Mouse (Mus musculus) limb, embryonic 10.5 days (tissue): ENCODE data around the gene Stat5b. TPM values are rescaled to one million over a fixed set of nuclear protein-coding genes. Genes with fewer than 3 reads are reported as not detected.

Experiments used
- DNase-seq: peaks from one replicate; pipeline ENCODE4 v3.0.0-alpha.2; 2017; ENCODE audit warnings: low spot score
- H3K27ac ChIP-seq: fragments of 300-500 bp; sonication (generic); 2 replicates; pipeline ENCODE4 v1.5.1; 2016; ENCODE audit warnings: mild to moderate bottlenecking
- H3K27me3 ChIP-seq: fragments of 300-500 bp; sonication (generic); 2 replicates; pipeline ENCODE4 v1.6.1; 2016; ENCODE audit warnings: low read depth, mild to moderate bottlenecking; ENCODE audit not compliant: poor library complexity, severe bottlenecking
- H3K36me3 ChIP-seq: fragments of 300-500 bp; sonication (generic); 2 replicates; pipeline ENCODE4 v1.6.1; 2016; ENCODE audit warnings: mild to moderate bottlenecking, moderate library complexity
- H3K4me1 ChIP-seq: fragments of 300-500 bp; sonication (generic); 2 replicates; pipeline ENCODE4 v1.6.1; 2016
- H3K4me3 ChIP-seq: fragments of 300-500 bp; sonication (generic); 2 replicates; pipeline ENCODE4 v1.5.1; 2016; ENCODE audit warnings: mild to moderate bottlenecking, moderate library complexity
- H3K9me3 ChIP-seq: fragments of 300-500 bp; sonication (generic); replicated peaks from 2 replicates; pipeline ENCODE4 v1.6.1; 2016; ENCODE audit warnings: mild to moderate bottlenecking
- WGBS: fragments of 180-500 bp; shearing (Covaris S2); methylation state at CpG from one replicate; pipeline ENCODE4 v1.1.7; 2016; 5-methylcytosine and 5-hydroxymethylcytosine counted together
- polyA plus RNA-seq: library from polyadenylated mRNA; unstranded; fragments of >200 nt; fragmentation: Nextera tagmentation; extraction: Ambion mirVana; gene quantifications from 2 replicates; pipeline ENCODE4 v1.2.1, GENCODE M21; 2016

Gene Stat5b
- polyA plus RNA-seq, 1 experiment from 2014 or later = 15.6 TPM

DNA sequence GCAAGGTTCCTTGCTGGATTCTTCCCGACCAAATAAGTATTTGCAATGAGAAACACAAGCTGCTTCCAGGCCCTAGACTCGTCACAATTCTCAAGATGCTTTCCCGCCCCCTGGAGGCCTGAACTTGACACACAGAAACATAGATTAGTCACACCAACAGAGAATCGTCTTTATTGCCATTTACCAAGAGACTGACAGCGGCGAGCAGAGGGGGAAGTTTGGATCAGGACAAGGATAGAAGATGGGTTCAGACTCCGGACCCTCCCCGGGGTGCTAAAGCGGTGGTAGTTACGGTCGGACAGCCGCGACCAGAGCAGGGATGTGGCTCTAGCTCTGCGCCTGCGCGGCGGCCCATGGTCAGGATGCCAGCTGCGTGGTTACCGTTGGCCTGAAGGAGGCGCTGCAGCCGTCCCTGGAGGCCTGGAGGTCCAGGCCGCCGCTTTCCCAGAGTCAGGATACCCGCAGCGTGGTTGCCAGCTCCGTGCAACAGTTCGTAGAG, 88.9 kb downstream of the Stat5b start:
- H3K4me3 ChIP-seq = peak overlapping the region; percentile 56
- H3K9me3 ChIP-seq = no peaks in the 10 kb centered on the region
- peak overlapping the region; percentile 11; the same call in 1 of the 2 replicates for H3K27ac ChIP-seq
- peaks cover 24% of the 10 kb centered on the region for H3K4me1 ChIP-seq
- peaks cover 64% of the 10 kb centered on the region for H3K27me3 ChIP-seq
- WGBS = 1% methylated on average over 27 of the region's 27 CpGs
- no peaks in the 10 kb centered on the region for H3K36me3 ChIP-seq
- DNase-seq = peak; percentile 94

GRCm38 (mm10) chr11:100759611-100760233, 90.8 kb downstream of the Stat5b start, which contains the start of gene Kcnh4:
Gene Kcnh4, minus strand, starts transcription at chr11:100759942.
- peak; percentile 44 for DNase-seq
- Histone ChIP-seq H3K36me3 (no peaks in the 10 kb centered on the region), H3K9me3 (no peaks in the 10 kb centered on the region), H3K27me3 (peaks cover 76% of the 10 kb centered on the region), H3K4me1 (peaks cover 24% of the 10 kb centered on the region), H3K27ac (peak within 1 kb of the TSS; percentile 74; the same call in 1 of the 2 replicates), H3K4me3 (peak within 1 kb of the TSS; percentile 46)
- WGBS = under 1% methylated on average over 51 of the region's 51 CpGs

GRCm38 (mm10) chr11:100758707-100759610, 91.6 kb downstream of the Stat5b start:
- Histone ChIP-seq H3K36me3 (no peaks in the 10 kb centered on the region), H3K27ac (peak overlapping the region; percentile 74), H3K4me1 (peaks cover 24% of the 10 kb centered on the region), H3K27me3 (peaks cover 76% of the 10 kb centered on the region), H3K9me3 (no peaks in the 10 kb centered on the region), H3K4me3 (peak overlapping the region; percentile 46)
- WGBS = 2% methylated on average over 35 of the region's 35 CpGs
- peak; percentile 89 for DNase-seq

DNA sequence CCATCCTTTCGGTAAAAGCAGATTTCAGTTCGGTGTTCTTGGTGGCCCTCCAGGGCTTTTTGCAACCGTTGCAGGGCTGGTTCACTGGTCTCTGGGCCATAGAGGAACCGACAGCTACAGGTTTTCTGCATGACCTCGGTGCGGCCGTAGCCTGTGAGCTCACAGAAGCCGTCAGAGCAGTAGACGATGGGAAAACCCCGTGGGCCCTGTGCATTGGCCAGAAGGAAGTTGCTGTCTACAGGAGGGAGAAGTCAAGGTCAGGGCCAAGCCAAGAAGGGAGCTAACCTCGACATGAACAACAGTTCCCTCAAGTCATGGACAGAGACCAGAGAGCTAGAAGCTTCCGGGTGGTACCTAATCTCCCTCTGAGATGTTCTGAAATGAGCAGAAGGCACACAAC, 93.0 kb downstream of the Stat5b start:
- no peaks in the 10 kb centered on the region for H3K36me3 ChIP-seq
- H3K27ac ChIP-seq = no peak overlapping the region
- H3K4me3 ChIP-seq = no peak overlapping the region
- no peaks in the 10 kb centered on the region for H3K9me3 ChIP-seq
- H3K4me1 ChIP-seq = peaks cover 24% of the 10 kb centered on the region
- no peak for DNase-seq
- H3K27me3 ChIP-seq = peaks cover 66% of the 10 kb centered on the region
- 91% methylated on average over 12 of the region's 12 CpGs for WGBS

DNA sequence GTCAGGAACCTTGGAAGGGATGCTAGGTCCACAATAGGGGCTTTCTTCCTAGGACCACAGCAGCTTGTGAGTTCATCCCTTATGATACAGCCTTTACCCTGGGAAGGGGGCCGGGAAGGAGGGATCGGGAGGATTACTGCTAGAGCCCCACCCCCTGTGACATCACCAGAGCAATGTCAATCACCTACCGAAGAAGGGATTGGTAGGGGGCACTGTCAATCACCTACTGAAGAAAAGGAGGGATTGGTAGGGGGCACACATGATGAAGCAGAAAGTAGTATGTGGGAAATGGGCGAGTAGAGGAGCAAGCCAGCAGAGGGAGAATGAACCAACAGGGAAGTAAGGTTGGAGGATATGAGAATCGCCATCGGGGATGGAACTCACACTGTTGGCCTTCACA, 94.0 kb downstream of the Stat5b start:
- Histone ChIP-seq H3K4me1 (peaks cover 22% of the 10 kb centered on the region), H3K27me3 (peaks cover 66% of the 10 kb centered on the region), H3K9me3 (no peaks in the 10 kb centered on the region), H3K4me3 (no peak overlapping the region), H3K36me3 (no peaks in the 10 kb centered on the region), H3K27ac (no peak overlapping the region)
- no peak for DNase-seq
- 74% methylated on average over 6 of the region's 6 CpGs for WGBS

GRCm38 (mm10) chr11:100754693-100755057, 95.8 kb downstream of the Stat5b start:
- H3K36me3 ChIP-seq = no peaks in the 10 kb centered on the region
- no peak for DNase-seq
- H3K27ac ChIP-seq = no peak overlapping the region
- H3K27me3 ChIP-seq = peaks cover 61% of the 10 kb centered on the region
- no peaks in the 10 kb centered on the region for H3K9me3 ChIP-seq
- WGBS = 92% methylated on average over 3 of the region's 3 CpGs
- H3K4me3 ChIP-seq = no peak overlapping the region
- H3K4me1 ChIP-seq = peaks cover 16% of the 10 kb centered on the region

- Histone ChIP-seq H3K27ac (no peak overlapping the region), H3K9me3 (no peaks in the 10 kb centered on the region), H3K36me3 (no peaks in the 10 kb centered on the region), H3K4me1 (peaks cover 10% of the 10 kb centered on the region), H3K4me3 (no peak overlapping the region), H3K27me3 (peaks cover 61% of the 10 kb centered on the region)
- WGBS = 84% methylated on average over 12 of the region's 12 CpGs
- no peak for DNase-seq
Observed at GRCm38 (mm10) chr11:100754021-100754692, 96.4 kb downstream of the Stat5b start.

DNA sequence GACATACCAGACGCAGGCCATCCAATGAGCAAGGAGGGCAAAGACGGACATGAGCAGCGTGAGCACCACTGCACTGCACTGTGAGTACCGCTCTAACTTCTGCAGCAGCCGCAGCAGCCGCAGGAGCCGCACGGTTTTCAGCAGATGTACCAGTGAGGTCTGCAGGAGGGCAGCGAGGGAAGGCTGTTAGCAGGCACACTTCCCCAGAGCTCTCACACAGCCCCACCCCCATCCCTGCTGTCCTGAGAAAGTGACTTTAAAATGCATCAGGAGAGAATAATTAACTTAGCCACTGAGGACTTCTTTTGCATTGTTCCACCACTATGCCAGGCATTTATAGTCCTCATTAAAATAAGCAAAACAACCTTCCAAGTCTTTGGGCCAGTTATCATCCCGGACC, 98.2 kb downstream of the Stat5b start:
- peaks cover 60% of the 10 kb centered on the region for H3K27me3 ChIP-seq
- WGBS = 30% methylated on average over 10 of the region's 10 CpGs
- no peaks in the 10 kb centered on the region for H3K36me3 ChIP-seq
- no peaks in the 10 kb centered on the region for H3K9me3 ChIP-seq
- no peak overlapping the region for H3K4me3 ChIP-seq
- no peak for DNase-seq
- H3K27ac ChIP-seq = no peak overlapping the region
- peaks cover 4% of the 10 kb centered on the region; the same call in 1 of the 2 replicates for H3K4me1 ChIP-seq

GRCm38 (mm10) chr11:100750127-100750526, 100.4 kb downstream of the Stat5b start:
- 89% methylated on average over 16 of the region's 16 CpGs for WGBS
- peaks cover 56% of the 10 kb centered on the region for H3K27me3 ChIP-seq

GRCm38 (mm10) chr11:100749469-100749868, 101.1 kb downstream of the Stat5b start:
- no peaks in the 10 kb centered on the region for H3K36me3 ChIP-seq
- no peak overlapping the region for H3K27ac ChIP-seq
- H3K9me3 ChIP-seq = no peaks in the 10 kb centered on the region
- H3K4me3 ChIP-seq = no peak overlapping the region
- H3K4me1 ChIP-seq = peaks cover 4% of the 10 kb centered on the region; the same call in 1 of the 2 replicates
- 45% methylated on average over 25 of the region's 25 CpGs for WGBS
- DNase-seq = no peak
- peaks cover 52% of the 10 kb centered on the region for H3K27me3 ChIP-seq

More at GRCm38 (mm10) chr11:100750127-100750526, 100.4 kb downstream of the Stat5b start:
- Histone ChIP-seq H3K4me3 (no peak overlapping the region), H3K36me3 (no peaks in the 10 kb centered on the region), H3K27ac (no peak overlapping the region), H3K4me1 (peaks cover 4% of the 10 kb centered on the region; the same call in 1 of the 2 replicates), H3K9me3 (no peaks in the 10 kb centered on the region)
- DNase-seq = no peak

DNA sequence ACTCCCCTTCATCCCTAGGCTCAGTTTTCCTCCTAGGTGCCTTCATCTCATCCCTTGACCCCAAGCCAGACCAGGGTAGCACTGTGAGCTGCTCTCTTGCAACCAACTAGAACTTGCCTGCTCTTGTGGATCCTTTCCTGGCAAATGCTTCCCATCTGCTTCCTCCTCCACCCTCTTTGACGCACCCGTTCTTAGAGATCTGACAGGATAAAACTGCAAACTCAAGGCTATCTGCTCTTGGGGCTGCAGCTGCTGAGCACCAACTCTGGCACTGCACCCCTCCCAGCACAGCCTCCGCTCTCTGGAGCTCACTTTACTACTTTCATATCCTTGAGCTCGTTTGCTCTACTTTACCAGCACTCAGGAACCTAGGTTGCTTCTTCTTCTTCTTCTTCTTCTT, 101.9 kb downstream of the Stat5b start:
- Histone ChIP-seq H3K4me1 (peaks cover 4% of the 10 kb centered on the region; the same call in 1 of the 2 replicates), H3K36me3 (no peaks in the 10 kb centered on the region), H3K9me3 (no peaks in the 10 kb centered on the region), H3K27me3 (peaks cover 52% of the 10 kb centered on the region), H3K4me3 (no peak overlapping the region), H3K27ac (no peak overlapping the region)
- DNase-seq = no peak
- 83% methylated on average over 4 of the region's 4 CpGs for WGBS

DNA sequence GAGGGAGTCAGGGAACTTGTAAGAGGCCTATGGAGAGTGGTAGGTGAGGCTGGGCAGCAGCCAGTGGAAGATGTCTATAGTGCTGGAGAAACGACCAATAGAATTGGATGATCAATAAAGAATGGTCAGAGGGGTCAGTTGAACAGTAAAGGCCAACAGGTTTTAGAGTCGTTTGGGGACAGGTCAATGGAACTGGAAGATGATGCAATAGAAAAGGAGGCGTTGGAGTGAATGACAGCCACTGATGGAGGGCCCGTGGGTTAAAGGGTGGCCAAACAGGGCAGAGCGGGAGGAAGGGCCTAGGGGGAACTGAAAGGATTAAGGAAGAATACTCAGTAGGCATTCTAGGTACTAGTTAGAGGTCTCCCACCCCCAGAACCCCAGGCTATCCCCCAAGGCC, 103.4 kb downstream of the Stat5b start:
- WGBS = 87% methylated on average over 5 of the region's 5 CpGs
- no peak for DNase-seq
- H3K36me3 ChIP-seq = no peaks in the 10 kb centered on the region
- no peaks in the 10 kb centered on the region; the same call in 1 of the 2 replicates for H3K4me1 ChIP-seq
- peaks cover 48% of the 10 kb centered on the region for H3K27me3 ChIP-seq
- H3K4me3 ChIP-seq = no peak overlapping the region
- no peak overlapping the region for H3K27ac ChIP-seq
- no peaks in the 10 kb centered on the region for H3K9me3 ChIP-seq
